Mouse (Mus musculus) bone marrow macrophage, adult 2 months (primary cell): ENCODE measurements around the gene Lzts3.

ENCODE experiments used
- CTCF ChIP-seq: IDR thresholded peaks from 2 replicates; pipeline ENCODE4 v1.5.1; 2012; ENCODE audit warnings: low read depth, mild to moderate bottlenecking, low read length, moderate library complexity
- POLR2A ChIP-seq: IDR thresholded peaks from 2 replicates; pipeline ENCODE4 v1.6.1; 2012; ENCODE audit warnings: mild to moderate bottlenecking, low read depth, low read length, borderline replicate concordance

DNA sequence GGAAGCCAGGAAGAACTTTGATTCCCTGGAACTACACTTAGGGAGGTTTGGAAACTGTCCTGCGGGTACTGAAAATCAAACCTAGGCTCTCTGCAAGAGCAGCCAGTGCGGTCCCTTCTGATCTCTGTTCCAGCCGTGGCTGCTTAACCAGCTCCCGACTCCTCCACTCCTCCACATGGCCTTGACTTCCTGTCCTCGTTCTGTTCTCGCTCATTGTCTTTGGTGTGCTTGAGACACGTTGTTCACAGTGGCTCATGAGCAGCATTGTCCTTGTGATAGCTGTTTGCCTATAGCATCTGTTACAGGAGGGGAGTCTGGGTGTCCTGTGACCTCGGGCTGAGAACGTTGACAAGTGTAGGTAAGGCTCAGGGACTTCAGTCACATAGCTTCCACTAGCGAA is 34.6 kb upstream of the Lzts3 start:
- no peak for TF ChIP-seq POLR2A
- no peak for TF ChIP-seq CTCF
